Mouse (Mus musculus): ENCODE results near the gene Treh. TPM values are rescaled to one million over a fixed set of nuclear protein-coding genes. Genes with fewer than 3 reads are reported as not detected.

The Treh gene
- total and polyA plus RNA-seq, 3 experiments: not detected

- DNase-seq: peak; percentile 85
- WGBS: 2% methylated on average over 47 of the region's 47 CpGs
- Histone ChIP-seq H3K36me3 (ENCODE audit: control insufficient read depth, insufficient read depth, low read length) (no peaks in the 10 kb centered on the region), H3K9ac (ENCODE audit: low read depth, low read length) (peak within 1 kb of the TSS; percentile 67), H3K27me3 (ENCODE audit: control insufficient read depth, insufficient read depth, low read length) (no peaks in the 10 kb centered on the region), H3K4me1 (ENCODE audit: control insufficient read depth, insufficient read depth, low read length) (peaks cover 11% of the 10 kb centered on the region), H3K79me2 (replicated peaks; ENCODE audit: control insufficient read depth, insufficient read depth, low read length) (no peaks in the 10 kb centered on the region), H3K27ac (peak within 1 kb of the TSS; percentile 97), H3K4me3 (peak within 1 kb of the TSS; percentile 65)
- peak; percentile 67 for TF ChIP-seq CTCF (IDR thresholded peaks at IDR 0.05)
- TF ChIP-seq POLR2A (IDR thresholded peaks at IDR 0.05; ENCODE audit: insufficient read depth, low read depth, low read length): peak; percentile 79
- TF ChIP-seq EP300 (IDR thresholded peaks at IDR 0.05; ENCODE audit: insufficient read depth, low read depth, low read length): 0 out of 2 replicates have a peak, but pooled peaks have one; percentile 4
- intact Hi-C loops (cut with DNase I): loop anchor here (1.0 to 5.0 kb wide), 3 partner anchors 43 to 248 kb away; no protein-coding TSS in a partner anchor
Measured at GRCm38 (mm10) chr9:44734524-44735494, 61.8 kb downstream of the Treh start, which contains the start of gene Phldb1. Gene Phldb1, minus strand, starts transcription at chr9:44735198.

- 79% methylated on average over 6 of the region's 6 CpGs for WGBS
- H3K27ac ChIP-seq: peak overlapping the region; percentile 97
- no peaks in the 10 kb centered on the region for H3K79me2 ChIP-seq (replicated peaks; ENCODE audit: control insufficient read depth, insufficient read depth, low read length)
- no peak overlapping the region for H3K4me3 ChIP-seq
- peaks cover 11% of the 10 kb centered on the region for H3K4me1 ChIP-seq (ENCODE audit: control insufficient read depth, insufficient read depth, low read length)
- H3K9ac ChIP-seq (ENCODE audit: low read depth, low read length): no peak overlapping the region
- intact Hi-C loops (cut with DNase I): loop anchor here (1.0 to 5.0 kb wide), 2 partner anchors 44 to 79 kb away; no protein-coding TSS in a partner anchor
- DNase-seq: no peak
- no peaks in the 10 kb centered on the region for H3K27me3 ChIP-seq (ENCODE audit: control insufficient read depth, insufficient read depth, low read length)
- H3K36me3 ChIP-seq (ENCODE audit: control insufficient read depth, insufficient read depth, low read length): no peaks in the 10 kb centered on the region
- TF ChIP-seq POLR2A (IDR thresholded peaks at IDR 0.05; ENCODE audit: insufficient read depth, low read depth, low read length) (no peak), CTCF (IDR thresholded peaks at IDR 0.05) (no peak), EP300 (IDR thresholded peaks at IDR 0.05; ENCODE audit: insufficient read depth, low read depth, low read length) (no peak)
Measured at GRCm38 (mm10) chr9:44735886-44736285, 62.9 kb downstream of the Treh start.

Other genes starting within 250 kb of the Treh start
- not detected for gene Foxr1, start 232.1 kb upstream of the Treh start, total RNA-seq (2021)
- not detected in 2 replicates for gene Foxr1, start 232.1 kb upstream of the Treh start, polyA plus RNA-seq (2012; rRNA removed)
- not detected for gene Upk2, start 218.3 kb upstream of the Treh start, total RNA-seq (2021)
- 0.47 and 0.53 TPM in 2 replicates for gene Upk2, start 218.3 kb upstream of the Treh start, polyA plus RNA-seq (2012; rRNA removed)
- gene Bcl9l, start 190.4 kb upstream of the Treh start, total RNA-seq (2021): 10 to 100 TPM; 44.5 to 58.7 TPM
- 15.3 and 21.5 TPM in 2 replicates for gene Bcl9l, start 190.4 kb upstream of the Treh start, polyA plus RNA-seq (2012; rRNA removed)
- gene Cxcr5, start 111.4 kb upstream of the Treh start, total RNA-seq (2021): under 1 TPM; 0.41 to 0.42 TPM
- 0.59 and 1.7 TPM in 2 replicates for gene Cxcr5, start 111.4 kb upstream of the Treh start, polyA plus RNA-seq (2012; rRNA removed)
- gene Ddx6, start 68.3 kb upstream of the Treh start, total RNA-seq (2021): 10 to 100 TPM; 75.6 to 88.4 TPM
- 14.3 and 26.7 TPM in 2 replicates for gene Ddx6, start 68.3 kb upstream of the Treh start, polyA plus RNA-seq (2012; rRNA removed)
- 100 to 1,000 TPM; 104 to 108 TPM for gene Phldb1, start 62.0 kb downstream of the Treh start, total RNA-seq (2021)
- gene Phldb1, start 62.0 kb downstream of the Treh start, polyA plus RNA-seq (2012; rRNA removed): 146 and 165 TPM in 2 replicates
- 10 to 100 TPM; 78.6 to 93.9 TPM for gene Arcn1, start 94.6 kb downstream of the Treh start, total RNA-seq (2021)
- gene Arcn1, start 94.6 kb downstream of the Treh start, polyA plus RNA-seq (2012; rRNA removed): 28.2 and 57.5 TPM in 2 replicates
- gene Ift46, start 94.7 kb downstream of the Treh start, total RNA-seq (2021): 10 to 100 TPM; 22.7 to 27.8 TPM
- gene Ift46, start 94.7 kb downstream of the Treh start, polyA plus RNA-seq (2012; rRNA removed): 28.3 and 36.1 TPM in 2 replicates
- 10 to 100 TPM; 10.6 to 10.9 TPM for gene Tmem25, start 126.1 kb downstream of the Treh start, total RNA-seq (2021)
- gene Tmem25, start 126.1 kb downstream of the Treh start, polyA plus RNA-seq (2012; rRNA removed): 22.5 and 27.2 TPM in 2 replicates
- under 1 TPM; 0.96 to 0.97 TPM for gene Ttc36, start 129.8 kb downstream of the Treh start, total RNA-seq (2021)
- gene Ttc36, start 129.8 kb downstream of the Treh start, polyA plus RNA-seq (2012; rRNA removed): 0.53 and 1.3 TPM in 2 replicates
- 10 to 100 TPM; 25.7 to 25.9 TPM for gene Kmt2a, start 208.1 kb downstream of the Treh start, total RNA-seq (2021)
- gene Kmt2a, start 208.1 kb downstream of the Treh start, polyA plus RNA-seq (2012; rRNA removed): 11.8 and 12.9 TPM in 2 replicates
- 1,000 to 10,000 TPM; 1,478 to 1,698 TPM for gene Atp5l, start 247.5 kb downstream of the Treh start, total RNA-seq (2021)
- 1,092 and 1,784 TPM in 2 replicates for gene Atp5l, start 247.5 kb downstream of the Treh start, polyA plus RNA-seq (2012; rRNA removed)